Mouse (Mus musculus) heart, embryonic 10.5 days (tissue): ENCODE data around the gene Tnpo3. TPM values are rescaled to one million over a fixed set of nuclear protein-coding genes. Genes with fewer than 3 reads are reported as not detected.

Experiments
- DNase-seq: peaks from one replicate; pipeline ENCODE4 v3.0.0-alpha.2; 2017; ENCODE audit warnings: low spot score
- H3K27ac ChIP-seq: fragments of 300-500 bp; sonication (generic); 2 replicates; pipeline ENCODE4 v1.5.1; 2016; ENCODE audit warnings: mild to moderate bottlenecking
- H3K27me3 ChIP-seq: fragments of 300-500 bp; sonication (generic); 2 replicates; pipeline ENCODE4 v1.6.1; 2016; ENCODE audit warnings: mild to moderate bottlenecking; ENCODE audit not compliant: poor library complexity, insufficient read depth, severe bottlenecking
- H3K36me3 ChIP-seq: fragments of 300-500 bp; sonication (generic); 2 replicates; pipeline ENCODE4 v1.6.1; 2016; ENCODE audit warnings: mild to moderate bottlenecking, moderate library complexity
- H3K4me1 ChIP-seq: fragments of 300-500 bp; sonication (generic); 2 replicates; pipeline ENCODE4 v1.6.1; 2016; ENCODE audit warnings: mild to moderate bottlenecking
- H3K4me3 ChIP-seq: fragments of 300-500 bp; sonication (generic); 2 replicates; pipeline ENCODE4 v1.5.1; 2016; ENCODE audit warnings: mild to moderate bottlenecking, moderate library complexity
- H3K9me3 ChIP-seq: fragments of 300-500 bp; sonication (generic); 2 replicates; pipeline ENCODE4 v1.6.1; 2016; ENCODE audit warnings: mild to moderate bottlenecking, moderate library complexity
- WGBS: fragments of 180-500 bp; shearing (Covaris S2); methylation state at CpG from one replicate; pipeline ENCODE4 v1.1.7; 2016; 5-methylcytosine and 5-hydroxymethylcytosine counted together
- polyA plus RNA-seq: library from polyadenylated mRNA; unstranded; fragments of >200 nt; fragmentation: Nextera tagmentation; extraction: Ambion mirVana; gene quantifications from 2 replicates; pipeline ENCODE4 v1.2.1, GENCODE M21; 2016

Gene Tnpo3
- 89.1 and 90.2 TPM in 2 replicates for polyA plus RNA-seq

- H3K4me3 ChIP-seq, result peak within 1 kb of the TSS; percentile 100
- under 1% methylated on average over 67 of the region's 67 CpGs for WGBS
- H3K27ac ChIP-seq, result peak within 1 kb of the TSS; percentile 94
- H3K27me3 ChIP-seq, result no peaks in the 10 kb centered on the region
- peaks cover 11% of the 10 kb centered on the region; the same call in 1 of the 2 replicates for H3K4me1 ChIP-seq
- H3K9me3 ChIP-seq, result no peaks in the 10 kb centered on the region
- peak; percentile 97 for DNase-seq
- no peaks in the 10 kb centered on the region for H3K36me3 ChIP-seq
Measured at GRCm38 (mm10) chr6:29609111-29610019, at the start of gene Tnpo3. TSS of gene Tnpo3 (minus strand) at chr6:29609887.

- Histone ChIP-seq H3K27me3 (0 out of 2 replicates have a peak, but pooled peaks cover 5% of the 10 kb centered on the region), H3K4me1 (no peaks in the 10 kb centered on the region), H3K27ac (no peak overlapping the region), H3K36me3 (no peaks in the 10 kb centered on the region), H3K4me3 (no peak overlapping the region), H3K9me3 (no peaks in the 10 kb centered on the region)
- WGBS, result 74% methylated on average over 3 of the region's 3 CpGs
- no peak for DNase-seq
Measured at GRCm38 (mm10) chr6:29658626-29659475, 49.2 kb upstream of the Tnpo3 start.

DNA sequence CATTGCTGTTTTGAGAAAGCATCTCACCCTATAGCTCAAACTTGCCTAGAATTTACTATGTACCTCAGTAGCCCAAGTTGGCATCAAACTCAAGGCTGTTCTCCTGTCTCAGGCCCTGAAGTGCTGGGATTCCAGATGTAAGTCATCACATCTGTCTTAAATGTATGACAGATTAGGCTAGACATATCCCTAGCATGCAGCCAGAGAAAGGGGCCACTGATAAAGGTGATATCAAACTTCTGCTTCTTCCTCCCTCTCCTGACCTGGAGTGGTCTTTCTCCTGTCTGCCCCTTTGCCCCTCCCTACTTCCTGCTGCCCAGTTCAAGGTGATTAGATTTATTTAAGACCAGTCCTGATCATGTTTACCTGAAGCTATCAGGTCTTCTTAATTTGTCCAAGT, 43.6 kb upstream of the Tnpo3 start:
- Histone ChIP-seq H3K4me1 (no peaks in the 10 kb centered on the region), H3K9me3 (no peaks in the 10 kb centered on the region), H3K27ac (no peak overlapping the region), H3K4me3 (no peak overlapping the region), H3K27me3 (0 out of 2 replicates have a peak, but pooled peaks cover 12% of the 10 kb centered on the region), H3K36me3 (no peaks in the 10 kb centered on the region)
- DNase-seq, result no peak

- no peaks in the 10 kb centered on the region for H3K36me3 ChIP-seq
- H3K4me1 ChIP-seq, result no peaks in the 10 kb centered on the region
- H3K27ac ChIP-seq, result no peak overlapping the region
- no peak for DNase-seq
- H3K4me3 ChIP-seq, result no peak overlapping the region
- H3K27me3 ChIP-seq, result 0 out of 2 replicates have a peak, but pooled peaks cover 12% of the 10 kb centered on the region
- 68% methylated on average over 10 of the region's 10 CpGs for whole genome bisulfite sequencing
- no peaks in the 10 kb centered on the region for H3K9me3 ChIP-seq
Measured at GRCm38 (mm10) chr6:29650170-29650549, 40.5 kb upstream of the Tnpo3 start.

- Histone ChIP-seq H3K4me3 (no peak overlapping the region), H3K27me3 (0 out of 2 replicates have a peak, but pooled peaks cover 12% of the 10 kb centered on the region), H3K9me3 (no peaks in the 10 kb centered on the region), H3K27ac (no peak overlapping the region), H3K36me3 (no peaks in the 10 kb centered on the region), H3K4me1 (no peaks in the 10 kb centered on the region)
- WGBS, result 30% methylated on average over 14 of the region's 14 CpGs
- DNase-seq, result peak; percentile 91
Measured at GRCm38 (mm10) chr6:29649494-29650169, 39.9 kb upstream of the Tnpo3 start.

- Histone ChIP-seq H3K27me3 (peaks cover 14% of the 10 kb centered on the region), H3K4me3 (no peak overlapping the region), H3K9me3 (no peaks in the 10 kb centered on the region), H3K4me1 (peaks cover 5% of the 10 kb centered on the region), H3K27ac (no peak overlapping the region), H3K36me3 (no peaks in the 10 kb centered on the region)
- WGBS, result 77% methylated on average over 4 of the region's 4 CpGs
- DNase-seq, result no peak
Measured at GRCm38 (mm10) chr6:29641816-29642215, 32.1 kb upstream of the Tnpo3 start.

GRCm38 (mm10) chr6:29639580-29640419, 30.1 kb upstream of the Tnpo3 start:
- Histone ChIP-seq H3K27me3 (peaks cover 14% of the 10 kb centered on the region), H3K36me3 (no peaks in the 10 kb centered on the region), H3K4me1 (peaks cover 5% of the 10 kb centered on the region), H3K9me3 (no peaks in the 10 kb centered on the region), H3K27ac (no peak overlapping the region), H3K4me3 (no peak overlapping the region; the same call in 1 of the 2 replicates)
- 32% methylated on average over 7 of the region's 7 CpGs for WGBS
- DNase-seq, result no peak

DNA sequence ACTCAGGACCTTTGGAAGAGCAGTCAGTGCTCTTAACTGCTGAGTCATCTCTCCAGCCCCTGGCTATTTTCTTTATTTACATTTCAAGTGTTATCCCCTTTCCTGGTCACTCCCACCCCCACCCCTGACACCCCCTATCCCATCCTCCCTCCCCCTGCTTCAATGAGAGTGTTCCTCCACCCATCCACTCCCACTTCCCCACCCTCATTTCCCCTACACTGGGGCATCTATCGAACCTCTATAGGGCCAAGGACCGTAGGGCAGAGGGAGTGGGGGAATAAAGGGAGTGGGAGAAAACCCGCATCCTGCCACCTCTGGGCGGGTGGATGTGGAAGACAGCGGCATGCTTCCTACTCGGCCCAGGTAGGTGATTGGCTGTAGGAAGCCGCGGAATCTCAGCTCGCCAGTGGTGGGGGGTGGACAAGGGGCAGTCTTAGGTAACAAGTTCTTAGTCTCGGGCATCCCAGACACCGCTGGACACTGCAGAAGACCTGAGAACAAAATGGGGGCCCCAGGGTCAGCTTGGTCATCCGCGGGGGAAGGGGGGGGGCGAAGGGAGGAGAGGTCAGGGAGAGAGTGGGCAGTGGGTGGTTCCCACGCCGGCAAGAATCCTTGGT, 29.3 kb upstream of the Tnpo3 start:
- no peaks in the 10 kb centered on the region for H3K36me3 ChIP-seq
- H3K27ac ChIP-seq, result no peak overlapping the region
- no peaks in the 10 kb centered on the region for H3K9me3 ChIP-seq
- H3K27me3 ChIP-seq, result peaks cover 14% of the 10 kb centered on the region
- H3K4me3 ChIP-seq, result peak overlapping the region; percentile 38; the same call in 1 of the 2 replicates
- H3K4me1 ChIP-seq, result peaks cover 5% of the 10 kb centered on the region
- WGBS, result 6% methylated on average over 16 of the region's 16 CpGs
- no peak for DNase-seq

GRCm38 (mm10) chr6:29637397-29638373, 28.0 kb upstream of the Tnpo3 start:
- H3K27me3 ChIP-seq, result peaks cover 16% of the 10 kb centered on the region
- no peak for DNase-seq
- H3K36me3 ChIP-seq, result no peaks in the 10 kb centered on the region
- no peak overlapping the region for H3K27ac ChIP-seq
- no peak overlapping the region for H3K4me3 ChIP-seq
- peaks cover 5% of the 10 kb centered on the region for H3K4me1 ChIP-seq
- WGBS, result 73% methylated on average over 3 of the region's 3 CpGs
- no peaks in the 10 kb centered on the region for H3K9me3 ChIP-seq

DNA sequence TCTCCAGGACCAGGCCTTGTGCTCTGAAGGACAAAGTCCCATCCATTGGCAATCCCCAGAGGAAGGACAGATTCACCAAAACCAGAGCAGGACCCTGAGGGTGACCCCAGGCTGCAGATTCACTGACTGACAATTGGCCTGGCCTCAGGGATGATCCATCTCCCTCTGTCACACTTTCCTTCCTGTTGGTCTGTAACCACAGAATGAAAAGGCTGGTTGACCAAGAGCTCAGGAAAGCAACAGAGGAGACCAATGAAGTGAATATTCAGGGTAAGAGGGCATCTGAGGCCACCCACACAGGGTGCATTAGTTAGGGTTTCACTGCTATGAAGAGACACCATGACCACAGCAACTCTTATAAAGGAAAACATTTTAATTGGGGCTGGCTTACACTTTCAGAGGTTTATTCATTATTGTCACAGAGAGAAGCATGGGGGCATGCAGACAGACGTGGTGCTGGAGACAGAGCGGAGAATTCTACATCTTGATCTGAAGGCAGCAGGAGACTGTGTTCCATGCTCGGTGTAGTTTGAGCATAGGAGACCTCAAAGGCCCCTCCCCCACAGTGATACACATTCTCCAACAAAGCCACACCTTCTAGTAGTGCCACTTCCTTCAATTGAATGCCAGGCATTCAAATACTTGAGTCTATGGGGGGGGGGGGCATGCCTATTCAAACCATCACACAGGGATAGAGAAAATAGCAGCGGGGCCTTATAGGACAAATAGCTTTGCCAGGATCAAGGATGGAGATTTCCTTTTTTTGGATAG, 26.8 kb upstream of the Tnpo3 start:
- Histone ChIP-seq H3K36me3 (no peaks in the 10 kb centered on the region), H3K9me3 (no peaks in the 10 kb centered on the region), H3K4me3 (no peak overlapping the region), H3K27me3 (peaks cover 25% of the 10 kb centered on the region), H3K4me1 (peaks cover 8% of the 10 kb centered on the region), H3K27ac (no peak overlapping the region)
- DNase-seq, result no peak
- WGBS, result 84% methylated on average over 4 of the region's 4 CpGs
